Mouse (Mus musculus) liver, postnatal 0 days (tissue): ENCODE data around the gene Lmf1.

Experiments used
- CTCF ChIP-seq: sonication (generic); IDR thresholded peaks from 2 replicates; pipeline ENCODE4 v1.5.1; 2016; ENCODE audit warnings: antibody characterized with exemption, low read depth
- EP300 ChIP-seq: IDR thresholded peaks from 2 replicates; pipeline ENCODE4 v1.6.1; 2016; ENCODE audit warnings: antibody characterized with exemption, low read depth, mild to moderate bottlenecking

GRCm38 (mm10) chr17:25584646-25585045 lies 5.8 kb downstream of the Lmf1 start:
- TF ChIP-seq EP300 = no peak
- no peak for TF ChIP-seq CTCF
